Mouse (Mus musculus): Measurements from ENCODE around the gene Tubb1.

Gene Tubb1

GRCm38 (mm10) chr2:174443046-174443445, 7.4 kb upstream of the Tubb1 start:
- DNase-seq (ENCODE audit: extremely low spot score): no peak

- no peak for DNase-seq (ENCODE audit: extremely low spot score)
Measured at GRCm38 (mm10) chr2:174444359-174444758, 6.1 kb upstream of the Tubb1 start.

- DNase-seq (ENCODE audit: extremely low spot score): no peak
Measured at GRCm38 (mm10) chr2:174445018-174445417, 5.5 kb upstream of the Tubb1 start.

GRCm38 (mm10) chr2:174446492-174446891, 4.0 kb upstream of the Tubb1 start:
- no peak for DNase-seq (ENCODE audit: extremely low spot score)

GRCm38 (mm10) chr2:174446905-174447304, 3.6 kb upstream of the Tubb1 start:
- no peak for DNase-seq (ENCODE audit: extremely low spot score)

- no peak for DNase-seq (ENCODE audit: extremely low spot score)
Measured at GRCm38 (mm10) chr2:174448405-174448804, 2.1 kb upstream of the Tubb1 start.

GRCm38 (mm10) chr2:174453681-174454080, 3.2 kb downstream of the Tubb1 start:
- DNase-seq (ENCODE audit: extremely low spot score): no peak

GRCm38 (mm10) chr2:174459365-174459764, 8.9 kb downstream of the Tubb1 start:
- no peak for DNase-seq (ENCODE audit: extremely low spot score)

- no peak for DNase-seq (ENCODE audit: extremely low spot score)
Measured at GRCm38 (mm10) chr2:174463370-174463769, 12.9 kb downstream of the Tubb1 start.

- peak; percentile 93 for DNase-seq (ENCODE audit: extremely low spot score)
Measured at GRCm38 (mm10) chr2:174463789-174464523, 13.5 kb downstream of the Tubb1 start, which contains the start of gene Atp5e. Atp5e (minus strand) TSS chr2:174464105.

GRCm38 (mm10) chr2:174470333-174470732, 19.8 kb downstream of the Tubb1 start:
- DNase-seq (ENCODE audit: extremely low spot score): no peak

- no peak for DNase-seq (ENCODE audit: extremely low spot score)
Measured at GRCm38 (mm10) chr2:174470786-174471405, 20.4 kb downstream of the Tubb1 start.

- no peak for DNase-seq (ENCODE audit: extremely low spot score)
Measured at GRCm38 (mm10) chr2:174472407-174472806, 21.9 kb downstream of the Tubb1 start.

GRCm38 (mm10) chr2:174472818-174473549, 22.5 kb downstream of the Tubb1 start, which contains the start of gene Prelid3b:
Prelid3b (minus strand) TSS chr2:174473081.
- peak; percentile 98 for DNase-seq (ENCODE audit: extremely low spot score)

GRCm38 (mm10) chr2:174473550-174473927, 23.0 kb downstream of the Tubb1 start:
- DNase-seq (ENCODE audit: extremely low spot score): no peak

GRCm38 (mm10) chr2:174477543-174478319, 27.2 kb downstream of the Tubb1 start:
- DNase-seq (ENCODE audit: extremely low spot score): no peak

- DNase-seq (ENCODE audit: extremely low spot score): no peak
Measured at GRCm38 (mm10) chr2:174478746-174479145, 28.3 kb downstream of the Tubb1 start.

- no peak for DNase-seq (ENCODE audit: extremely low spot score)
Measured at GRCm38 (mm10) chr2:174487005-174487404, 36.5 kb downstream of the Tubb1 start.

- no peak for DNase-seq (ENCODE audit: extremely low spot score)
Measured at GRCm38 (mm10) chr2:174492858-174493257, 42.4 kb downstream of the Tubb1 start.

GRCm38 (mm10) chr2:174500814-174501503, 50.5 kb downstream of the Tubb1 start:
- no peak for DNase-seq (ENCODE audit: extremely low spot score)

GRCm38 (mm10) chr2:174501517-174501916, 51.0 kb downstream of the Tubb1 start:
- DNase-seq (ENCODE audit: extremely low spot score): no peak

All from embryo, embryonic 9.5 days (tissue).